Mouse (Mus musculus) bone marrow macrophage, adult 2 months (primary cell): ENCODE data around the gene Raet1e. TPM values are rescaled to one million over a fixed set of nuclear protein-coding genes. Genes with fewer than 3 reads are reported as not detected.
"Not testable (repeated sequence)": the region's sequence is repeated elsewhere in the genome, so short reads cannot be mapped to it uniquely, and the experiment has no call there.

Experiments used
- H3K27ac ChIP-seq: 2 replicates; pipeline ENCODE4 v1.5.1; 2012; ENCODE audit warnings: low read depth, low read length; ENCODE audit not compliant: insufficient read depth
- H3K4me1 ChIP-seq: 2 replicates; pipeline ENCODE4 v1.6.1; 2012; ENCODE audit warnings: low read length; ENCODE audit not compliant: control insufficient read depth, insufficient read depth
- H3K4me3 ChIP-seq: 2 replicates; pipeline ENCODE4 v1.5.1; 2012; ENCODE audit warnings: mild to moderate bottlenecking, low read length, moderate library complexity; ENCODE audit not compliant: insufficient read depth
- polyA plus RNA-seq: library from polyadenylated mRNA; stranded (reverse); fragments of >200 nt; gene quantifications from 2 replicates; pipeline ENCODE4 v1.2.4, GENCODE M21; 2012; ENCODE audit not compliant: missing spikeins, insufficient read depth, insufficient read length

Gene Raet1e
- polyA plus RNA-seq, 1 experiment, result 6.3 TPM

DNA sequence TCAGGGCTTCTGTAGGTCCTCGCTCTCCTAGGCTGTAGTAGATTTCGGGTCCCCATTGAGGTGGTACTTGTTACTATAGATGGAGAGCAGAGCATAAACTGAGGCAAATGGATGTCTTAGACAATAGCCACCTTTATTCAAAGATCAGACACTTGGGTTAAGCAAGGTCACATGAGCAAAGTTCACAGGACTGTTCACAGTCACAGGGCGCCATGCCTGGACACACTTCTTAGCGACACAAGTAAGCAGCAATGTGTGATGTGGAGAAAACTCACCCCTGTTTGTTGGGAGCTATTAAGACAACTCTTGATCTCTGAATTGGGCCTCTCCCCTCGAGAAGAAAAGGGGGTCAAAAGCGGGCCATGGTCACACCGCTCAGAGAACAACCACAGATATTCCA, 231.8 kb downstream of the Raet1e start:
- H3K4me1 ChIP-seq, H3K27ac ChIP-seq, H3K4me3 ChIP-seq: not testable (repeated sequence)

DNA sequence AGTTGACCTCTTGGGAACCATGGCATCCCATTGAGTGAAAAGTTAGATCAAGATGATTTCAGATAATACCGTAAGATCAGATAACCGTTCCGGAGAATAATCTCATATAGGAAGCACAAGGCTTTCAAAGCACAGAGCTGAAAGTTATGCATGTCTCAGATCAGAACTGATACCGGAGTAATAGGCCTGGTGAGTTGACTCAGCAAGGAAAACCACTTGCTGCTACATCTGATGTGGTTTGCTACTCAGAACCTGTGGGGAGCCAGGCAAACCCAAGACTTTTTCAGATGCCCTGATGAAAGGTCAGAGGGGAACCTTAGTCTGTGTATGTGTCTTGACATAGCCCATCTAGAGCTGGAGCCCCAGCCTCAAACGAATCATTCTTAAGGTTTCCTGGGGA, 233.2 kb downstream of the Raet1e start:
- H3K27ac ChIP-seq, H3K4me1 ChIP-seq, H3K4me3 ChIP-seq: not testable (repeated sequence)

GRCm38 (mm10) chr10:22393028-22393824, 234.9 kb downstream of the Raet1e start:
- not testable (repeated sequence) for H3K4me1 ChIP-seq, H3K27ac ChIP-seq, H3K4me3 ChIP-seq

DNA sequence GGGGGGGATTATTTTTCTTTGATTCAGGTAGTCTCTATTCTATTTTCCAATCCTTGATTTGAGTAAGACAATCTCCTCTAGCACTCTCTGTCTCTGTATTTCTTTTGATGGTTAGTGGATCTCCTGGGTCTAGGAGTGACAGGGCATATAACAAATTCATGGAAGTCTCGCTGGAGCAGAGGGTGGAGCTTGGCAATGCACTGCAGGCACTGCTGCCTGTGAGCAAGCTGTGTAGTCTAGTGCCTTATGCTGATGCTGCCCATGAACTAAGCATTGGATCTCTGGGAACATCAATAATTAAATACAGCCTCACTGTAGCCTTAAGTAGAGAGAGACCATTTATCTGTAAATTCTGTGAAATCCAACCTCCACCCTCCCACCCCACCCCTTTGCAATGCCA, 238.3 kb downstream of the Raet1e start:
- H3K4me3 ChIP-seq, H3K27ac ChIP-seq, H3K4me1 ChIP-seq: not testable (repeated sequence)

DNA sequence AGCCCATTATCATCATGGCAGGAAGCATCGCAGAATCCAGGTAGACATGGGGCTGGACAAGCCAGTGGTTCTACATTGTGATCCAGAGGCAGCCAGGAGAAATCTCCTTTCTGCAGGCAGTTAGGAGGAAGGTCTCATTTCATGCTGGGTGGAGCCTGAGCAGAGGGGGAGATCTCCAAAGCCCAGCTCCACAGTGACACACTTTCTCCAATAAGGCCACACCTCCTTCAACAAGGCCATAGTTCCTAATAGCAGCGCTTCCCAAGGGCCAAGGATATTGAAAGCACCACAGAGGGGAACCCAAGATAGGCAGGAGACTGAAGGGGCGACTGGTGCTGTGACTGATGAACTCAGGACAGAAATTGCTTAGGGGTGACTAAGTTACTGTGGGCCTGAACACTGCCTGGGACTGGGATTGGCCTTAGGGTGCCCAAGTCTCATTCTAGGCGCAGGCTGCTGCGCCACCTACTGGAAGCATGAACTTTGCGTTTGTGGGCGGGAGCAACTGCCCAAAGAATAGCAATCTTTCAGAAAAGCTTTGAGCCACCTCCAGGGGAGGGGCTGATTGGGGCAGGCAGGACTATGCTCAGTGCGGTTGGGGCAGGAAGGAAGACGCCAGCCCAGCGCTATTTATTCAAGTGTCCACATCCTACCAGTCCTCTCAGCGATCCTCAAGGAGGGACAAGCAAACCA, 244.0 kb downstream of the Raet1e start:
- H3K4me1 ChIP-seq, H3K4me3 ChIP-seq, H3K27ac ChIP-seq: not testable (repeated sequence)

DNA sequence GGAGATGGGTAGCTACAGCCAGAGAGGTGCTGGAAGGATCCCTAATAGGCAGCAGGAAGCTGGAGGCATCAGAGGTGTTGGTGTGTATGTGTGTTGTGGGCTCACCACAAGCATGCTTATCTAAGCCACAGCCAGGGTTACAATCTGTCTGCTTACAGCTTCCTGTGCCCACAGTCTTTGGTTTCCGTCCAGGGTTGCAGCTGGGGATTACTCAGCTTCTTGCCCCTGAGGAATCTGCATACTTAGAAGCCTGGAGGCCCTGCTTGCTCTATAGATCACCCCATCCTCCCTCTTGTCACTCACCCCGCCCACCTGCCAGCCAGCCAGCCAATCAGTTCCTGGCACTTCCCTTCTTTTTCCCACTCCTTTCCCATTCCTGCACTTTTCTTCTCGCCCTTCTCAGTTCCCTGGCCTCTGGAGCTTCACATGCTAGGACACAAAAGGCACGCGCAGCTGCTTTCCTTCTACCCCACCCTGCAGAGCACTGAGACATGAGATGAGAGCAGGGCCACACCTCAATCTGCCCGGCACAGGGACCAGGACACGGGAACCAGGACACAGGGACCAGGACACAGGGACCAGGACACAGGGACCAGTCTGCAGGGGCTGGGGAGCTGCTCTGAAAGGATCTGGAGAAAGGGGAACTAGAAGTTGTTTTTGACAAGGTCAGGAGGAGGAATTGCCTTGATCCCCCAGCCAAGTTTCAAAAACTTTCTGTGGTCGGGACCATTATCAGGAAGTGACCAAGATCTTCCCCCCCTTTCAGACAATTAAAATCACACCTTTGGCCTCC, 255.5 kb downstream of the Raet1e start:
- not testable (repeated sequence) for H3K27ac ChIP-seq, H3K4me3 ChIP-seq, H3K4me1 ChIP-seq

Other genes with a start within 250 kb of the Raet1e start
- not detected in 2 replicates for gene 4930444G20Rik, start 90.5 kb upstream of the Raet1e start, polyA plus RNA-seq
- gene E030030I06Rik, start 9.3 kb upstream of the Raet1e start, polyA plus RNA-seq, result 4.0 and 7.5 TPM in 2 replicates
- not detected in 2 replicates for gene H60b, start within 50 bp of the Raet1e start, polyA plus RNA-seq
- 4.6 TPM in 2 replicates for gene Raet1d, start 202.0 kb downstream of the Raet1e start, polyA plus RNA-seq